Mouse (Mus musculus) intestine, postnatal 0 days (tissue): ENCODE data around the gene Vgll4. TPM values are rescaled to one million over a fixed set of nuclear protein-coding genes. Genes with fewer than 3 reads are reported as not detected.
A peak's percentile ranks its signal among the peaks of the same experiment; 100 is the strongest.

ENCODE experiments used
- ATAC-seq: fragments of 200-750 bp; cut with Nextera tagmentation; 2 replicates; pipeline ENCODE4 v1.8.0; 2017; ENCODE audit warnings: mild to moderate bottlenecking, moderate TSS enrichment, moderate library complexity
- H3K27ac ChIP-seq: fragments of 300-500 bp; sonication (generic); 2 replicates; pipeline ENCODE4 v1.5.1; 2014; ENCODE audit warnings: mild to moderate bottlenecking, low read depth, low read length, moderate library complexity
- H3K27me3 ChIP-seq: fragments of 300-500 bp; sonication (generic); replicated peaks from 2 replicates; pipeline ENCODE4 v1.6.1; 2014; ENCODE audit warnings: low read length, mixed read lengths; ENCODE audit not compliant: control insufficient read depth, insufficient read depth
- H3K36me3 ChIP-seq: fragments of 300-500 bp; sonication (generic); 2 replicates; pipeline ENCODE4 v1.6.1; 2014; ENCODE audit warnings: mild to moderate bottlenecking, moderate library complexity; ENCODE audit not compliant: control insufficient read depth, insufficient read depth
- H3K4me1 ChIP-seq: fragments of 300-500 bp; sonication (generic); replicated peaks from 2 replicates; pipeline ENCODE4 v1.6.1; 2014; ENCODE audit warnings: antibody characterized with exemption, low read length, mixed read lengths; ENCODE audit not compliant: control insufficient read depth, insufficient read depth
- H3K4me2 ChIP-seq: fragments of 300-500 bp; sonication (generic); replicated peaks from 2 replicates; pipeline ENCODE4 v1.6.1; 2014; ENCODE audit warnings: low read depth, mild to moderate bottlenecking, moderate library complexity
- H3K4me3 ChIP-seq: fragments of 300-500 bp; sonication (generic); 2 replicates; pipeline ENCODE4 v1.5.1; 2014; ENCODE audit warnings: low read depth, low read length
- H3K9ac ChIP-seq: fragments of 300-500 bp; sonication (generic); 2 replicates; pipeline ENCODE4 v1.6.1; 2014; ENCODE audit warnings: mild to moderate bottlenecking, low read depth, low read length
- H3K9me3 ChIP-seq: fragments of 300-500 bp; sonication (generic); 2 replicates; pipeline ENCODE4 v1.6.1; 2016; ENCODE audit warnings: mixed run types; ENCODE audit not compliant: control insufficient read depth
- CTCF ChIP-seq: sonication (generic); IDR thresholded peaks from 2 replicates; pipeline ENCODE4 v1.5.1; 2016; ENCODE audit warnings: low read depth, mild to moderate bottlenecking, control low read depth, antibody characterized with exemption, moderate library complexity
- WGBS: fragments of 180-500 bp; shearing (Covaris S2); extraction: QIAGEN DNeasy Blood & Tissue Kit; methylation state at CpG from one replicate; pipeline ENCODE4 v1.1.7; 2014; 5-methylcytosine and 5-hydroxymethylcytosine counted together
- polyA plus RNA-seq: library from polyadenylated mRNA; unstranded; fragments of >200 nt; fragmentation: Nextera tagmentation; extraction: Ambion mirVana; gene quantifications from 2 replicates; pipeline ENCODE4 v1.2.1, GENCODE M21; 2015

Gene Vgll4
- polyA plus RNA-seq, 1 experiment from 2014 or later, result 31.1 TPM

DNA sequence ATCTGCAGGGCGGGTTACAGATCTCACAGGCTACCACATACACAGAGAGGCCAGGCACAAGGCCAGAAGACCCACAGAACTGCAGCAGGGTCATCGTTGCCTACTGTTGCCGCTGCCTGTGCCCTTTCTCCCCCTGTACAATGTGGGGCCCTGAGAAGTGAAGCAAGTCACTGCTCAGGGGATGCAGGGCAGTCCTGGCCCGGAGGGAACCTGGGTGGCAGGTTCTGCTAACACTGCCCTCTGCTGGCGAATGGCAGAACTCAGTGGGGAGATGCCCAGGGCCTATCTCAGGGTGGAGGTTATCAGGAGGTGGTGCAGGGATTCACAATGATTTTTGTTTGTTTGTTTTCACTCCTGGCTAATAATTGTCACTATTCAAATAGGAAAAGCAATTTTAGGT, 37.9 kb upstream of the Vgll4 start:
- ATAC-seq, result peak; percentile 66; the same call in 1 of the 2 replicates
- Histone ChIP-seq H3K9ac (no peak overlapping the region), H3K4me1 (peaks cover 3% of the 10 kb centered on the region; the same call in 1 of the 2 replicates), H3K27me3 (no peaks in the 10 kb centered on the region), H3K9me3 (no peaks in the 10 kb centered on the region), H3K36me3 (peaks cover 31% of the 10 kb centered on the region), H3K4me2 (no peak overlapping the region), H3K27ac (no peak overlapping the region), H3K4me3 (no peak overlapping the region)
- WGBS, result 31% methylated on average over 5 of the region's 5 CpGs
- peak; percentile 97 for TF ChIP-seq CTCF

DNA sequence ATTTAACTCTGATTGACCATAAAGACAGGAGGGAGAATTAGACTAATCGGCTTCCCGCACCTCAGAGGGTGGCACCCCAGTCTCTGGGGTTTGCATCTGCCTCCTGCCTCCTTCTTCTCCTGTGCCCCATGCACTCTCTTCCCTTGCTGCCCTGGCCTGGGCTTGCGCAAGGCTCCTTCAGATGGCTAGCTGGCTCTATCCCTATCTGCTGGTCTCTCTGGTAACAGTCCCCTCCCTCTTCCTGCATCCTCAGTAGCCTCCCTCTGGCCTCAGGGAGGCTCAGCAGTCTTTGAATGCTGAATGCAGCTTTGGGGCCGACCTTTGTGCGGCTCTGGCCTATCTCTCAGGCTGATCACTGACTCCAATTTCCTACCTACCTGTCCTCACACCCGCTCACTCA, 37.2 kb upstream of the Vgll4 start:
- WGBS, result 52% methylated on average over 6 of the region's 6 CpGs
- no peak overlapping the region for H3K9ac ChIP-seq
- no peak overlapping the region for H3K27ac ChIP-seq
- no peaks in the 10 kb centered on the region for H3K9me3 ChIP-seq
- H3K4me2 ChIP-seq, result no peak overlapping the region
- H3K36me3 ChIP-seq, result peaks cover 28% of the 10 kb centered on the region
- no peak overlapping the region for H3K4me3 ChIP-seq
- 0 out of 2 replicates have a peak, but pooled peaks have one; percentile 23 for ATAC-seq
- no peaks in the 10 kb centered on the region for H3K27me3 ChIP-seq
- H3K4me1 ChIP-seq, result peaks cover 3% of the 10 kb centered on the region; the same call in 1 of the 2 replicates
- no peak for TF ChIP-seq CTCF

DNA sequence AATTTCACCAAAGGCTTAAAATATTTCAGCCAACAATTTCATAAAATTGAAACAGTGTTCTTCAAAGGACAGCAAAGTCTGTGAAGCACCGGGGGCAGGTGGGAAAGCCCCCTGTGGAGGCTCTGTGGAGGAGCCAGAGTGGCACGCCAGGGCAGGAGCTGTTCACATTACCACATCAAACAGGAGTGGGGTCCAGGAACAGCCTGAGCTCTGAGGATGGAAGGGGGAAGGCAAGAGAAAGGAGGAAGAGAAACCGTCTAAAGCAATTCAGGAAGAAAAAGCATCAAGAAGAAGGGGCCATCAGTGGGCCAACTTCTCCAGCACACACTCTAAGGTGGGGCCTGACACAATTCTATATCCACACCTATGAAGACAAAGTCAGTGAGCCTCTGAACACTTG, 36.3 kb upstream of the Vgll4 start:
- peaks cover 3% of the 10 kb centered on the region; the same call in 1 of the 2 replicates for H3K4me1 ChIP-seq
- no peak for ATAC-seq
- TF ChIP-seq CTCF, result no peak
- no peaks in the 10 kb centered on the region for H3K9me3 ChIP-seq
- no peak overlapping the region for H3K4me2 ChIP-seq
- H3K27me3 ChIP-seq, result no peaks in the 10 kb centered on the region
- no peak overlapping the region for H3K4me3 ChIP-seq
- H3K27ac ChIP-seq, result no peak overlapping the region
- WGBS, result 82% methylated on average over 3 of the region's 3 CpGs
- no peak overlapping the region for H3K9ac ChIP-seq
- H3K36me3 ChIP-seq, result peaks cover 19% of the 10 kb centered on the region

DNA sequence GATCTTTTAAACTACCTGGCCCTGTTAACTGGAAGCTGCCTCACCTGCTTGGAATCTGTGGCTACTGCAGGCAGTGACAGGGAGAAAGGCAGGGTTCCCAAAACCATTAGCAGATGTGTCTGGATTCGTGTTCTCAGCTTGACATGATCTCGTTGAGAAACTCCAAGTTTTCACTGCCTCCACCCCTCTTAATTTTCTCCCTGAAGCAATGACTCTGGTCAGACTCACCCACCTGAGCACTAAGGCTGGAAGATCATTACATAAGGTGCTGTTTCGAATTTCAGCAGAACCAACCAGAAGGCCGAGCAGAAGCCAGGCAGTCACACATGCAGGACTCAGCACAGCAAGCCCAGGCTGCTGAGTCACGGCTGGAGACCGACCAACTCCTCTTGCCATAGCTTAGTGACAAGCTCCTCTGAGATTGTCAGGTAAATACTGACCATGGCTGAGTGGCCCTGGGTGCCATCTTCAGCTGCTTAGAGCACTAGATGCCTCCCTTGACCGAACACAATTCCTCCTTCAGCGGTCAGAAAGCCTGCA, 35.6 kb upstream of the Vgll4 start:
- WGBS, result 95% methylated on average over 8 of the region's 8 CpGs

GRCm38 (mm10) chr6:115004636-115005035, 34.8 kb upstream of the Vgll4 start:
- Histone ChIP-seq H3K27me3 (no peaks in the 10 kb centered on the region), H3K4me1 (peaks cover 3% of the 10 kb centered on the region; the same call in 1 of the 2 replicates), H3K36me3 (peaks cover 9% of the 10 kb centered on the region), H3K4me2 (no peak overlapping the region), H3K27ac (no peak overlapping the region), H3K4me3 (no peak overlapping the region), H3K9ac (no peak overlapping the region), H3K9me3 (no peaks in the 10 kb centered on the region)
- 93% methylated on average over 8 of the region's 8 CpGs for WGBS
- TF ChIP-seq CTCF, result no peak
- no peak for ATAC-seq

More for the DNA sequence above, 35.6 kb upstream of the Vgll4 start:
- Histone ChIP-seq H3K4me3 (no peak overlapping the region), H3K27me3 (no peaks in the 10 kb centered on the region), H3K9ac (no peak overlapping the region), H3K4me1 (peaks cover 3% of the 10 kb centered on the region; the same call in 1 of the 2 replicates), H3K4me2 (no peak overlapping the region), H3K27ac (no peak overlapping the region), H3K36me3 (peaks cover 14% of the 10 kb centered on the region), H3K9me3 (no peaks in the 10 kb centered on the region)
- no peak for ATAC-seq
- TF ChIP-seq CTCF, result no peak

- Histone ChIP-seq H3K9ac (no peak overlapping the region), H3K27ac (no peak overlapping the region), H3K4me1 (peaks cover 4% of the 10 kb centered on the region; the same call in 1 of the 2 replicates), H3K36me3 (no peaks in the 10 kb centered on the region; the same call in none of the 2 replicates), H3K4me3 (no peak overlapping the region), H3K4me2 (no peak overlapping the region), H3K27me3 (no peaks in the 10 kb centered on the region), H3K9me3 (no peaks in the 10 kb centered on the region)
- peak; percentile 32; the same call in 1 of the 2 replicates for ATAC-seq
- WGBS, result 46% methylated on average over 16 of the region's 16 CpGs
- TF ChIP-seq CTCF, result no peak
Observed at GRCm38 (mm10) chr6:114998374-114999031, 28.7 kb upstream of the Vgll4 start.
